Mouse (Mus musculus): Measurements from ENCODE around the gene Psrc1. TPM values are rescaled to one million over a fixed set of nuclear protein-coding genes. Genes with fewer than 3 reads are reported as not detected.

The Psrc1 gene
- total and polyA plus RNA-seq, 3 experiments, result 0.16 to 0.59 (median 0.34) TPM

DNA sequence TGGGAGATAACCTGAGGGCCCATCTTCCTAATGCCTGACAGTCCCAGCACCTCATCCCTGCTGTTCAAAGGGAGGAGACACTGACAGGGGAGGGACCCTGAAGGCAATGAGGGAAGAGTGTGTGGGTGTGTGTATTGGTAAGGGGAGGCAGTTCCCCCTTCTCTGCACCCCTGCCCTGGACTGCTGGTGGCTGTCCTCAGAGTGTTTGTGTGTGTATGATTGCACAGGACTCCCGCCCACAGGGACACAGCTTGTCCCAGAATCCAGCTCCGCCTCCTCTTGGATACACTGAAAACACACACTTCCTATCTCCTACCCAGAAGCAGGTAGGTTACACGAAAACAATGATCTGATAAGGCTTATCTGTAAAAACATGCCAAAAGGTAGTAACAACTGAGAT is 28.4 kb upstream of the Psrc1 start:
- DNase-seq, result no peak
- Histone ChIP-seq H3K79me2 (replicated peaks; ENCODE audit: control insufficient read depth, insufficient read depth, low read length) (no peaks in the 10 kb centered on the region), H3K27me3 (ENCODE audit: control insufficient read depth, insufficient read depth, low read length) (no peaks in the 10 kb centered on the region), H3K4me3 (no peak overlapping the region), H3K36me3 (ENCODE audit: control insufficient read depth, insufficient read depth, low read length) (no peaks in the 10 kb centered on the region), H3K9ac (ENCODE audit: low read depth, low read length) (no peak overlapping the region), H3K27ac (no peak overlapping the region), H3K4me1 (ENCODE audit: control insufficient read depth, insufficient read depth, low read length) (no peaks in the 10 kb centered on the region)
- no peak for TF ChIP-seq POLR2A (IDR thresholded peaks at IDR 0.05; ENCODE audit: insufficient read depth, low read depth, low read length)
- TF ChIP-seq CTCF (IDR thresholded peaks at IDR 0.05), result no peak
- TF ChIP-seq EP300 (IDR thresholded peaks at IDR 0.05; ENCODE audit: insufficient read depth, low read depth, low read length), result no peak
- WGBS, result 79% methylated on average over 3 of the region's 3 CpGs
- intact Hi-C loops (cut with DNase I), result no loop called here

DNA sequence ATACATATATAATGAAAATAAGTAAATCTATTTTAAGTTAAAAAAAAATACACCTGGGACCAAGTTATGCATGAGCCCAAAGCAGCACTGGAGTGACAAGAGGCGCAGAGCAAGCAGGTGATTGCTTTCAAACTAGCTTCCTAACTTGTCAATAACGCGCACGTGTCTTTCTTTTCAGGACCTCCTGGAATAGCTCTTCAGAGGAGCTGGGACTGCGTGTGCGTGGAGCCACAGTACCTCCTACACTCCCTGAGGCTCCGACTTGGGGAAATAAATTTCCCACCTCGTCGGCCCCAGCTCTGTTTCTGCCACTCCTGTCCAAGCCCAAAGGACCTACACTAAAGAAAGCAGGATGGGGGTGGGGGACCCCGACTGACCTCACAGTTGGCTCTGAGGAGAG is 26.6 kb upstream of the Psrc1 start:
- no peaks in the 10 kb centered on the region for H3K27me3 ChIP-seq (ENCODE audit: control insufficient read depth, insufficient read depth, low read length)
- no peak overlapping the region for H3K4me3 ChIP-seq
- H3K9ac ChIP-seq (ENCODE audit: low read depth, low read length), result no peak overlapping the region
- no peak for DNase-seq
- intact Hi-C loops (cut with DNase I), result no loop called here
- H3K27ac ChIP-seq, result no peak overlapping the region
- no peaks in the 10 kb centered on the region for H3K79me2 ChIP-seq (replicated peaks; ENCODE audit: control insufficient read depth, insufficient read depth, low read length)
- WGBS, result 88% methylated on average over 10 of the region's 10 CpGs
- no peak for TF ChIP-seq POLR2A (IDR thresholded peaks at IDR 0.05; ENCODE audit: insufficient read depth, low read depth, low read length)
- TF ChIP-seq EP300 (IDR thresholded peaks at IDR 0.05; ENCODE audit: insufficient read depth, low read depth, low read length), result no peak
- TF ChIP-seq CTCF (IDR thresholded peaks at IDR 0.05), result no peak
- H3K36me3 ChIP-seq (ENCODE audit: control insufficient read depth, insufficient read depth, low read length), result no peaks in the 10 kb centered on the region
- H3K4me1 ChIP-seq (ENCODE audit: control insufficient read depth, insufficient read depth, low read length), result no peaks in the 10 kb centered on the region

- DNase-seq, result no peak
- Histone ChIP-seq H3K79me2 (replicated peaks; ENCODE audit: control insufficient read depth, insufficient read depth, low read length) (no peaks in the 10 kb centered on the region), H3K9ac (ENCODE audit: low read depth, low read length) (no peak overlapping the region), H3K36me3 (ENCODE audit: control insufficient read depth, insufficient read depth, low read length) (no peaks in the 10 kb centered on the region), H3K4me1 (ENCODE audit: control insufficient read depth, insufficient read depth, low read length) (no peaks in the 10 kb centered on the region), H3K27ac (no peak overlapping the region), H3K27me3 (ENCODE audit: control insufficient read depth, insufficient read depth, low read length) (no peaks in the 10 kb centered on the region), H3K4me3 (no peak overlapping the region)
- no peak for TF ChIP-seq EP300 (IDR thresholded peaks at IDR 0.05; ENCODE audit: insufficient read depth, low read depth, low read length)
- TF ChIP-seq CTCF (IDR thresholded peaks at IDR 0.05), result no peak
- TF ChIP-seq POLR2A (IDR thresholded peaks at IDR 0.05; ENCODE audit: insufficient read depth, low read depth, low read length), result no peak
- intact Hi-C loops (cut with DNase I), result no loop called here
- WGBS, result 72% methylated on average over 6 of the region's 6 CpGs
Measured at GRCm38 (mm10) chr3:108358445-108358844, 25.2 kb upstream of the Psrc1 start.

- Histone ChIP-seq H3K27me3 (ENCODE audit: control insufficient read depth, insufficient read depth, low read length) (no peaks in the 10 kb centered on the region), H3K9ac (ENCODE audit: low read depth, low read length) (no peak overlapping the region), H3K4me1 (ENCODE audit: control insufficient read depth, insufficient read depth, low read length) (no peaks in the 10 kb centered on the region), H3K36me3 (ENCODE audit: control insufficient read depth, insufficient read depth, low read length) (no peaks in the 10 kb centered on the region), H3K4me3 (no peak overlapping the region), H3K27ac (no peak overlapping the region), H3K79me2 (replicated peaks; ENCODE audit: control insufficient read depth, insufficient read depth, low read length) (no peaks in the 10 kb centered on the region)
- no peak for DNase-seq
- intact Hi-C loops (cut with DNase I), result no loop called here
- TF ChIP-seq CTCF (IDR thresholded peaks at IDR 0.05) (no peak), EP300 (IDR thresholded peaks at IDR 0.05; ENCODE audit: insufficient read depth, low read depth, low read length) (no peak), POLR2A (IDR thresholded peaks at IDR 0.05; ENCODE audit: insufficient read depth, low read depth, low read length) (no peak)
- WGBS, result 47% methylated on average over 7 of the region's 7 CpGs
Measured at GRCm38 (mm10) chr3:108360894-108361293, 22.7 kb upstream of the Psrc1 start.

GRCm38 (mm10) chr3:108363626-108364025 is 20.0 kb upstream of the Psrc1 start:
- H3K27me3 ChIP-seq (ENCODE audit: control insufficient read depth, insufficient read depth, low read length), result no peaks in the 10 kb centered on the region
- no peak overlapping the region for H3K4me3 ChIP-seq
- TF ChIP-seq POLR2A (IDR thresholded peaks at IDR 0.05; ENCODE audit: insufficient read depth, low read depth, low read length) (no peak), EP300 (IDR thresholded peaks at IDR 0.05; ENCODE audit: insufficient read depth, low read depth, low read length) (0 out of 2 replicates have a peak, but pooled peaks have one; percentile 65)
- H3K36me3 ChIP-seq (ENCODE audit: control insufficient read depth, insufficient read depth, low read length), result no peaks in the 10 kb centered on the region
- no peaks in the 10 kb centered on the region for H3K79me2 ChIP-seq (replicated peaks; ENCODE audit: control insufficient read depth, insufficient read depth, low read length)
- 26% methylated on average over 3 of the region's 3 CpGs for WGBS
- DNase-seq, result peak in 1 of 2 experiments; percentile 50
- H3K27ac ChIP-seq, result no peak overlapping the region
- H3K4me1 ChIP-seq (ENCODE audit: control insufficient read depth, insufficient read depth, low read length), result no peaks in the 10 kb centered on the region
- intact Hi-C loops (cut with DNase I), result no loop called here
- H3K9ac ChIP-seq (ENCODE audit: low read depth, low read length), result no peak overlapping the region

- intact Hi-C loops (cut with DNase I), result no loop called here
Measured at GRCm38 (mm10) chr3:108364270-108364995, 19.2 kb upstream of the Psrc1 start, which contains the start of gene Mybphl. TSS of gene Mybphl (plus strand) at chr3:108364911.

More at GRCm38 (mm10) chr3:108364270-108364995, 19.2 kb upstream of the Psrc1 start, which contains the start of gene Mybphl:
- 53% methylated on average over 9 of the region's 9 CpGs for WGBS
- H3K9ac ChIP-seq (ENCODE audit: low read depth, low read length), result no peak within 1 kb of the TSS
- H3K27me3 ChIP-seq (ENCODE audit: control insufficient read depth, insufficient read depth, low read length), result no peaks in the 10 kb centered on the region
- no peaks in the 10 kb centered on the region for H3K36me3 ChIP-seq (ENCODE audit: control insufficient read depth, insufficient read depth, low read length)
- DNase-seq, result no peak
- TF ChIP-seq CTCF (IDR thresholded peaks at IDR 0.05) (no peak), EP300 (IDR thresholded peaks at IDR 0.05; ENCODE audit: insufficient read depth, low read depth, low read length) (0 out of 2 replicates have a peak, but pooled peaks have one; percentile 17)
- H3K79me2 ChIP-seq (replicated peaks; ENCODE audit: control insufficient read depth, insufficient read depth, low read length), result no peaks in the 10 kb centered on the region
- no peak within 1 kb of the TSS for H3K4me3 ChIP-seq
- peak within 1 kb of the TSS; percentile 20; the same call in 1 of the 2 replicates for H3K27ac ChIP-seq
- no peaks in the 10 kb centered on the region for H3K4me1 ChIP-seq (ENCODE audit: control insufficient read depth, insufficient read depth, low read length)
